Mouse (Mus musculus) testis, adult 2 months (tissue): ENCODE measurements around the gene Fam162b. TPM values are rescaled to one million over a fixed set of nuclear protein-coding genes. Genes with fewer than 3 reads are reported as not detected.

ENCODE experiments used
- H3K27ac ChIP-seq: fragments of 200-500 bp; 2 replicates; pipeline ENCODE4 v1.5.1; 2012; ENCODE audit warnings: low read depth, low read length; ENCODE audit not compliant: control insufficient read depth, insufficient read depth
- H3K27me3 ChIP-seq: fragments of 200-500 bp; 2 replicates; pipeline ENCODE4 v1.6.1; 2012; ENCODE audit warnings: mild to moderate bottlenecking, low read length, moderate library complexity; ENCODE audit not compliant: control insufficient read depth, insufficient read depth
- H3K36me3 ChIP-seq: fragments of 200-500 bp; 2 replicates; pipeline ENCODE4 v1.6.1; 2012; ENCODE audit warnings: mild to moderate bottlenecking, low read length; ENCODE audit not compliant: control insufficient read depth, insufficient read depth
- H3K4me1 ChIP-seq: fragments of 200-500 bp; 2 replicates; pipeline ENCODE4 v1.6.1; 2012; ENCODE audit warnings: low read length; ENCODE audit not compliant: control insufficient read depth, insufficient read depth
- H3K4me3 ChIP-seq: fragments of 200-500 bp; 2 replicates; pipeline ENCODE4 v1.5.1; 2012; ENCODE audit warnings: low read depth, mild to moderate bottlenecking, low read length, moderate library complexity, mixed read lengths; ENCODE audit not compliant: control insufficient read depth
- CTCF ChIP-seq: fragments of 200-500 bp; IDR thresholded peaks from 2 replicates; pipeline ENCODE4 v1.5.1; 2012; ENCODE audit warnings: low read depth, mild to moderate bottlenecking, inconsistent platforms, low read length, moderate library complexity; ENCODE audit not compliant: control insufficient read depth, insufficient read depth, insufficient replicate concordance
- POLR2A ChIP-seq: fragments of 200-500 bp; IDR thresholded peaks from 2 replicates; pipeline ENCODE4 v1.6.1; 2012; ENCODE audit warnings: low read depth, mild to moderate bottlenecking, inconsistent platforms, low read length, moderate library complexity; ENCODE audit not compliant: control insufficient read depth
- polyA plus RNA-seq: library from polyadenylated mRNA; depleted of rRNA; stranded (reverse); fragments of >200 nt; gene quantifications from 2 replicates; pipeline ENCODE4 v1.2.3, GENCODE M21; 2012; rRNA removed

The Fam162b gene
- polyA plus RNA-seq, 1 experiment, result not detected

- Histone ChIP-seq H3K27me3 (no peaks in the 10 kb centered on the region), H3K4me1 (no peaks in the 10 kb centered on the region), H3K36me3 (no peaks in the 10 kb centered on the region), H3K4me3 (no peak overlapping the region), H3K27ac (no peak overlapping the region)
- TF ChIP-seq CTCF (no peak), POLR2A (no peak)
Measured at GRCm38 (mm10) chr10:51571225-51571996, 18.9 kb downstream of the Fam162b start.

GRCm38 (mm10) chr10:51556005-51556404 is 34.3 kb downstream of the Fam162b start:
- H3K27ac ChIP-seq, result no peak overlapping the region
- no peak overlapping the region for H3K4me3 ChIP-seq
- TF ChIP-seq CTCF (no peak), POLR2A (no peak)
- no peaks in the 10 kb centered on the region for H3K27me3 ChIP-seq
- peaks cover 5% of the 10 kb centered on the region; the same call in 1 of the 2 replicates for H3K4me1 ChIP-seq
- no peaks in the 10 kb centered on the region for H3K36me3 ChIP-seq

DNA sequence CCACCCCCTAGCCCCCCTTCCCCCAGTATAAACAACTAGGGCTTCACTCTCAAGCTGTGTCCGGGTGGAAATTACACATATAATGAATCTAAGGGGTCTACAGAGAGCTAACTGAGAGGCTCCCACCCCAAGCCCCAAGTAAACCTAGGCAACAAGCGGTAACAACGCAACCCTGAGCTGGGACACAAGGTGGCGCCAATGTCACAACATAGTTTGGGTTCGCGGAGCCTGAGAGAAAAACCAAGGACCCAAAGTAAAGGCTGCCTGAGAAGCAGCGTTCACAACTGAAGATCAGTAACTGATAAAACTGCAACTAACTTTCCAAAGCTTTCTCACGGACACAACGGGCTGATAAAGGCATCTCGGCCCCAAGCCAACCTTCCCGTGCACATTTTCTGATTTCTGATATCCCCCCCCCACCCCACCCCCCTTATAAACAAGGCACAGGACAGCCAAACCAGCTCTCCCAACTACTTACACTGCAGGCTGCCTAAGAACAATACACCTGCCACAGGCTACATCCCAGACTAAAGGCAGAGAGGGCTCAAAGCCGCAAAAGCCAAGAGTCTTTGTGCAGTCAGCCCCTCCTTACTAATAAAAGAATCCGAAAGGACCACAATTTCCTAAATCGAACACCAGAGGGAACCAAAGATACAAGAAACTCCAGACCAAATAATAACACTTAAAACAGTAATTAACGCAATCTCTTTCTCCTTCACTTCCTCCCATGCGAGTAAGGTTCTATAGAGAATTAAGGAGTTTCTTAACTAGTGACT is 36.8 kb downstream of the Fam162b start:
- no peaks in the 10 kb centered on the region for H3K36me3 ChIP-seq

More for the DNA sequence above, 36.8 kb downstream of the Fam162b start:
- no peak overlapping the region for H3K27ac ChIP-seq
- H3K27me3 ChIP-seq, result no peaks in the 10 kb centered on the region
- H3K4me1 ChIP-seq, result peaks cover 11% of the 10 kb centered on the region
- H3K4me3 ChIP-seq, result no peak overlapping the region; the same call in 1 of the 2 replicates
- TF ChIP-seq POLR2A (no peak), CTCF (peak; percentile 65; the same call in 1 of the 2 replicates)

Other genes with a start within 250 kb of the Fam162b start
- gene Gm49339, start 109.9 kb downstream of the Fam162b start, polyA plus RNA-seq, result 0.22 and 0.57 TPM in 2 replicates
- 0.40 and 0.65 TPM in 2 replicates for gene Lilr4b, start 109.9 kb downstream of the Fam162b start, polyA plus RNA-seq
- 0.38 and 0.64 TPM in 2 replicates for gene Lilrb4a, start 99.6 kb downstream of the Fam162b start, polyA plus RNA-seq
- gene Gprc6a, start 40.9 kb upstream of the Fam162b start, polyA plus RNA-seq, result 0.10 and 0.14 TPM in 2 replicates
- gene Rfx6, start 87.2 kb upstream of the Fam162b start, polyA plus RNA-seq, result 0.95 and 1.1 TPM in 2 replicates